Mouse (Mus musculus) cerebral cortex, adult 2 months (tissue): ENCODE data around the gene Camk2b.

ENCODE experiments used
- WGBS: fragments of 180-500 bp; shearing (Covaris S2); methylation state at CpG from one replicate; pipeline ENCODE4 v1.1.7; 2018; 5-methylcytosine and 5-hydroxymethylcytosine counted together

The Camk2b gene

DNA sequence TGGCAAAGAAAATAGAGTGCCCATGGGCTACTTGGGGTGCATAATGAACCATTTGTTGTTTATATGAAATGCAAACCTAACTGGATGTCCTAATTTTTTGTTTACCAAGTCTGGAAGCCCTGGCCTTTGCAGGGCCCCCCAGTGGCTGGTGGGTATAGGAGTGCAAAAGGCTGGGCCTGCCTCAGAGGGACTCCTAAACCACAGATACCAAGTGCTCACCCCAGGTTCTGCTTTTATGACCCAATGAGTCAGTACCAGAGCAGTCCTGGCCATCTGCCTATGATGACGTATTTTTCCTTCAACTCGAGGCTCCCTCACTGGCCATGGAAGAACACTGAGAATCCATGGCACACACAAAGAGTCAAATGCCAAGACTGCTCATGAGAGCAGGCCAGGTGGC is 121.1 kb downstream of the Camk2b start:
- 66% methylated on average over 2 of the region's 2 CpGs for WGBS

DNA sequence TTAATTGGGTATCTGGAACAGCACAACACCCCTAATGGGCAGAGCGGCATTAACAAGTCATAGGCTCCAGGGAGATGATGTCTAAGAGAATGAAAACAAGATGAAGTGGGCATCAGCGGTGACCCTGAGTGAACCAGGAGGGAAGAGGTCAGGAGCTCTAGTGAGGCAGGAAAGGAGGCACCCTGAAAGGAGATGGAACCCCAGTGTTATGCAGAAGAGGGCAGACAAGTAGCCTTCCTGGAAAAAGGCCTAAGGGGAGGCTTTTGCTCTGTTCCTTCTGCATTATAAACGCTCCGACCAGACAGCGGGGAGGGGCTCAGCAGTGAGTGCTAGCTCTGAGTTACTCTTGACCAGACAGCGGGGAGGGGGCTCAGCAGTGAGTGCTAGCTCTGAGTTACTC is 123.2 kb downstream of the Camk2b start:
- 72% methylated on average over 6 of the region's 6 CpGs for WGBS

DNA sequence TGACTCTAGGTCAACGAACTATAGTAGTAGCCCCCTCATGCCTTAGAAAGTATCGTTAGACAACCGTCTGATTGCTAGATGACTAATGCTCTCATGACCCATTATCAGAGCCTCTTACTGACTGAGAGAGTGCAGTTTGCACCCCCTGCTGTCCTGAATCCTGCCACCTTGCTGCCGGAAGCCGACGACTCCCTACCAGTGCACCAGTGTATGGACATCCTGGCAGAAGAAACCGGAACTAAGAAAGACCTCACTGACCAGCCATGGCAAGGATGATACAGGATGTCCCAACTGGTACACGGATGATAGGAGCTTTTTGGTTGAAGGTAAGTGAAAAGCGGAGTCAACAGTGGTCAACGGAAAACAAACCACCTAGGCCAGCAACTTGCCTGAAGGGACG is 131.6 kb downstream of the Camk2b start:
- 95% methylated on average over 11 of the region's 11 CpGs for WGBS

DNA sequence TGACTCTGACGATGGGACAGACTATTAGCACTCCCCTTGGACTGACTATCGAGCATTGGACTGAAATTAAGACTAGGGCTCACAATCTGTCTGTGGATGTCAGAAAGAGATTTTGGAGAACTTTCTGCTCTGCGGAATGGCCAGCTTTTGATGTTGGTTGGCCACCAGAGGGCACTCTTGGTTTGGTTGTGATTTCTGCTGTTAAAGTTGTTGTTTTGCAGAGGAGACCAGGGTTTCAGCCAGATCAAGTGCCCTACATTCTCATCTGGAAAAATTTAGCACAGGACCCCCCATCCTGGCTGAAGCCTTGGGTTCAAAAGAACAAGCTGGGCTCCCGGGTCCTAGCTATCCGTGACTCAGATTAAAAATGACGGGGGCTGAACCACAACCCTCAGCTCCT is 134.2 kb downstream of the Camk2b start:
- 79% methylated on average over 6 of the region's 6 CpGs for WGBS

DNA sequence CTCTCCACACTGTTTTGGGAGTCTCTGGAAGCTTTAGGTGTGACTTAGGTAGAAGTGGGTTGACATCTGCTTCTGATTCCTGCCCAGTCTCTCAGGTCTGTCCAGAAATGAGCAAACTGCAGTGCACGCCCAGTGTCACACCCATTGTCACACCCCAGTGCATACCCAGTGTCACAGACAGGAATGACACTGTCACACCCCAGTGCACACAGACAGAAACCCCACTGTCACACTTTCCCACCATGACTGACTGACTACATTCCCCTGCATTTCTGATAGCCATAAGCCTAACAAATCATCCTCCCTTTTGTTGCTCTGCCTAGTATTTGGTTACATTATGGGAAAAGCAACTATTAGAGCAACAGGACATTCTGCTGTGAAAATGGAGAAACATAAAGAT is 135.6 kb downstream of the Camk2b start:
- 83% methylated on average over 1 of the region's 1 CpGs for WGBS

GRCm38 (mm10) chr11:5926696-5927220 is 139.4 kb downstream of the Camk2b start:
- WGBS = 83% methylated on average over 3 of the region's 3 CpGs

GRCm38 (mm10) chr11:5924699-5925098 is 141.5 kb downstream of the Camk2b start:
- 55% methylated on average over 8 of the region's 8 CpGs for WGBS

GRCm38 (mm10) chr11:5920323-5920960 is 145.7 kb downstream of the Camk2b start:
- 52% methylated on average over 16 of the region's 17 CpGs for WGBS
